Mouse (Mus musculus): ENCODE results near the gene Rpl7l1.

Rpl7l1 gene

GRCm38 (mm10) chr17:46736160-46736559 lies 46.3 kb downstream of the Rpl7l1 start:
- DNase-seq (ENCODE audit: low spot score in 2 of 2), result no peak

GRCm38 (mm10) chr17:46735287-46735686 lies 47.2 kb downstream of the Rpl7l1 start:
- no peak for DNase-seq (ENCODE audit: low spot score in 2 of 2)

- DNase-seq (ENCODE audit: low spot score in 2 of 2), result no peak
These were observed 48.4 kb downstream of the Rpl7l1 start for GRCm38 (mm10) chr17:46734055-46734454.

- no peak for DNase-seq (ENCODE audit: low spot score in 2 of 2)
These were observed 53.6 kb downstream of the Rpl7l1 start, which contains the start of gene Gnmt for GRCm38 (mm10) chr17:46728904-46729318. Gene Gnmt (minus strand): TSS chr17:46729168.

- no peak for DNase-seq (ENCODE audit: low spot score in 2 of 2)
These were observed 54.0 kb downstream of the Rpl7l1 start for GRCm38 (mm10) chr17:46728496-46728895.

- no peak for DNase-seq (ENCODE audit: low spot score in 2 of 2)
These were observed 54.5 kb downstream of the Rpl7l1 start for GRCm38 (mm10) chr17:46728021-46728420.

GRCm38 (mm10) chr17:46727271-46727670 lies 55.2 kb downstream of the Rpl7l1 start:
- DNase-seq (ENCODE audit: low spot score in 2 of 2), result no peak

GRCm38 (mm10) chr17:46725731-46726645 lies 56.5 kb downstream of the Rpl7l1 start:
- no peak for DNase-seq (ENCODE audit: low spot score in 2 of 2)

GRCm38 (mm10) chr17:46725273-46725672 lies 57.2 kb downstream of the Rpl7l1 start:
- DNase-seq (ENCODE audit: low spot score in 2 of 2), result no peak

GRCm38 (mm10) chr17:46724477-46725084 lies 57.9 kb downstream of the Rpl7l1 start:
- no peak for DNase-seq (ENCODE audit: low spot score in 2 of 2)
